Mouse (Mus musculus): ENCODE results near the gene Ankfn1.

The Ankfn1 gene

GRCm38 (mm10) chr11:89370373-89370772 lies 407.1 kb downstream of the Ankfn1 start:
- in situ Hi-C loops (cut with MboI, MseI), result no loop called here

- in situ Hi-C loops (cut with MboI, MseI), result no loop called here
These were observed 413.5 kb downstream of the Ankfn1 start for GRCm38 (mm10) chr11:89363981-89364380.

- in situ Hi-C loops (cut with MboI, MseI), result no loop called here
These were observed 416.6 kb downstream of the Ankfn1 start for GRCm38 (mm10) chr11:89360895-89361294.

- in situ Hi-C loops (cut with MboI, MseI), result no loop called here
These were observed 418.9 kb downstream of the Ankfn1 start for GRCm38 (mm10) chr11:89358546-89358945.

GRCm38 (mm10) chr11:89356479-89356878 lies 421.0 kb downstream of the Ankfn1 start:
- in situ Hi-C loops (cut with MboI, MseI), result no loop called here

- in situ Hi-C loops (cut with MboI, MseI), result no loop called here
These were observed 421.4 kb downstream of the Ankfn1 start for GRCm38 (mm10) chr11:89356018-89356417.

GRCm38 (mm10) chr11:89340238-89340637 lies 437.2 kb downstream of the Ankfn1 start:
- in situ Hi-C loops (cut with MboI, MseI), result no loop called here
